In the genomic region with DNA sequence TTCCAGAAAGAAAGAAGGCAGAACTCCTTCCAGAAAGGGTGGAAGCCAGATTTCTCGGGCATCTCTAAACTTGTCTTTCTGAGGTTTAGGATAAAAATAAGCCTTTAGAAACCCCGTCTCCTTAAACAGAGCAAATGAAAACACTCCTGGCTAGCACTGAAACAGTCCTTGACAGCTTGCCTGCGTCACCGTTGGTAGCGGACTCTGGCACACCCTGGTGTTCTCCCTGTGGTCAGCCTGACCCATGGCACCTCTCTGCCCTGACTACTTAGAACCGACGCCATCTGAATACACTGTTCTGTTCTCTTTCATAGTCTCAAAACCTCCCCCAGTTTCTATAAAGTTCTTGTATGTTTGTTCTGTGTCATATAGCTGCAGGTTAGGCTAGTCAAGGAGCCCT, we compare ENCODE assay signal across 1 mouse cellular context.
TF ChIP-seq lines count a peak whose summit lies in the region.

No protein-coding gene starts in this region.

TF ChIP-seq in MEL, 35 proteins besides CTCF, POLR2A, EP300 and RAD21 (continued from another document):
- no peak for TF ChIP-seq ZKSCAN1 (IDR thresholded peaks at IDR 0.05; ENCODE audit: low read depth, low read length)
